Mouse (Mus musculus): ENCODE measurements around the gene Ccdc169. TPM values are rescaled to one million over a fixed set of nuclear protein-coding genes. Genes with fewer than 3 reads are reported as not detected.

Gene Ccdc169
- polyA plus RNA-seq, 1 experiment from 2014 or later = not detected

- no peak overlapping the region for H3K4me3 ChIP-seq (ENCODE audit: low read depth, low read length)
- H3K4me2 ChIP-seq (replicated peaks; ENCODE audit: low read depth, low read length) = no peak overlapping the region
- no peak overlapping the region for H3K27ac ChIP-seq (ENCODE audit: low read length)
- ATAC-seq = peak; percentile 32
- H3K9ac ChIP-seq (replicated peaks; ENCODE audit: low read depth) = no peak overlapping the region
- no peaks in the 10 kb centered on the region for H3K9me3 ChIP-seq (ENCODE audit: low read length)
- H3K4me1 ChIP-seq (ENCODE audit: insufficient read depth, low read depth, low read length) = peaks cover 9% of the 10 kb centered on the region; the same call in 1 of the 2 replicates
- 38% methylated on average over 7 of the region's 7 CpGs for WGBS
- peak; percentile 58 for DNase-seq (ENCODE audit: low spot score)
- H3K36me3 ChIP-seq (ENCODE audit: insufficient read depth, low read length) = no peaks in the 10 kb centered on the region
- TF ChIP-seq CTCF (IDR thresholded peaks at IDR 0.05) (no peak), EP300 (IDR thresholded peaks at IDR 0.05) (peak; percentile 51; the same call in 1 of the 2 replicates)
- H3K27me3 ChIP-seq (replicated peaks; ENCODE audit: insufficient read depth, low read length) = no peaks in the 10 kb centered on the region
These were observed 22.6 kb upstream of the Ccdc169 start for GRCm38 (mm10) chr3:55114313-55115065.

DNA sequence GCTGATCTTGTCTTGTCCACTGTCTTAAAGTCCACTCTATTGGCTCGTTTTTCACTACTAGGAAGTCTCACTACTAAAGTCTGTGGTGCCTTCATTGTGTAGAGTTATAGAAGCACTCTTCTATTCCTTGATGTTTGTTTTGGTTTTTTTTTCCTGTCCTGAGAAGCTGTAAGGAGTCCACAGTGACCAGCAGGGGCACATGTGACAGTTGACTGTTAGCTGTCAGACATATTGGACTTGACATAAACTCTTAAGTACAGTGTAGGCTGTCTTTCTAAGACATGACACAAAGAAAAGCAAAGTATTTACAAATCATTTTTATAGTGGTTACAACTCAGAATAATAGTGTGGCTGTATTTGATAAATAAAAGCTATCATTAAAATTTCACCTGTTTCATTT, 22.1 kb upstream of the Ccdc169 start:
- Histone ChIP-seq H3K4me1 (ENCODE audit: insufficient read depth, low read depth, low read length) (peaks cover 9% of the 10 kb centered on the region; the same call in 1 of the 2 replicates), H3K9ac (replicated peaks; ENCODE audit: low read depth) (no peak overlapping the region), H3K9me3 (ENCODE audit: low read length) (no peaks in the 10 kb centered on the region), H3K27me3 (replicated peaks; ENCODE audit: insufficient read depth, low read length) (no peaks in the 10 kb centered on the region), H3K36me3 (ENCODE audit: insufficient read depth, low read length) (no peaks in the 10 kb centered on the region), H3K4me3 (ENCODE audit: low read depth, low read length) (no peak overlapping the region), H3K27ac (ENCODE audit: low read length) (no peak overlapping the region), H3K4me2 (replicated peaks; ENCODE audit: low read depth, low read length) (no peak overlapping the region)
- DNase-seq (ENCODE audit: low spot score) = peak; percentile 8
- ATAC-seq = no peak
- peak; percentile 37 for TF ChIP-seq CTCF (IDR thresholded peaks at IDR 0.05)
- no peak for TF ChIP-seq EP300 (IDR thresholded peaks at IDR 0.05)
- WGBS = 27% methylated on average over 1 of the region's 1 CpGs

GRCm38 (mm10) chr3:55115989-55116388, 21.1 kb upstream of the Ccdc169 start:
- no peak overlapping the region for H3K4me3 ChIP-seq (ENCODE audit: low read depth, low read length)
- DNase-seq (ENCODE audit: low spot score) (no peak), ATAC-seq (no peak)
- 85% methylated on average over 8 of the region's 8 CpGs for WGBS
- no peak overlapping the region for H3K9ac ChIP-seq (replicated peaks; ENCODE audit: low read depth)
- TF ChIP-seq CTCF (IDR thresholded peaks at IDR 0.05) (no peak), EP300 (IDR thresholded peaks at IDR 0.05) (no peak)
- no peaks in the 10 kb centered on the region for H3K9me3 ChIP-seq (ENCODE audit: low read length)
- no peak overlapping the region for H3K27ac ChIP-seq (ENCODE audit: low read length)
- H3K4me2 ChIP-seq (replicated peaks; ENCODE audit: low read depth, low read length) = no peak overlapping the region
- no peaks in the 10 kb centered on the region for H3K27me3 ChIP-seq (replicated peaks; ENCODE audit: insufficient read depth, low read length)
- peaks cover 9% of the 10 kb centered on the region; the same call in 1 of the 2 replicates for H3K4me1 ChIP-seq (ENCODE audit: insufficient read depth, low read depth, low read length)
- no peaks in the 10 kb centered on the region for H3K36me3 ChIP-seq (ENCODE audit: insufficient read depth, low read length)

DNA sequence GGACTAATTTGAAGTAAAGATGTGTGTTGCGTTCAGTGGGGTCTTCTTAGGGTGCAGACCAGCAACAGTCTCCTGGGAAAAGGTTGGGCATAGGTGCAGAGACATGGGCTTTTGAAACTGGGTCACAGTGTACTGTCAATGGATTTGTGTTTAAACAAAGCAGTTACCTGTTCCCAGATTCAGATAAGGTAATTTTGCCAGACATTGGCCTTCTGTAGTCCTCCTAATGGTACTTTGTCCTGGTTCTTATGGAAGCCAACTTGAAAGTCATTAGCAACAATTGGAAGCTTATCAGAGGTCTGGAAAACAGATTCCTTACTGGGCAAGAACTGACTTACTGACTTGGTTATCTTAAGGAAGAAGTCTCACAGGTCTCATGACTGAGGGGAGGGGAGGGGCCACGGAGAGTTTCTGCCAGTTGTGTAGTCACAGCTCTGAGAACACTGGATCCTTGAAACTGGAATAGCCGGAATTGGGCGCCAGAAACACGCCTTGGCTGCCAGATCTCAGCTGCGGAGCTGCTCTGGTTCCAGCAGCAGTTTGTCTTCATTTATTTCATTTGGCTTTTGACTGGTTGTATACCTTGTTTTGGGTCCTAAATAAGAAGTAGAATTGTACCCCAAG, 17.8 kb upstream of the Ccdc169 start:
- Histone ChIP-seq H3K4me1 (ENCODE audit: insufficient read depth, low read depth, low read length) (no peaks in the 10 kb centered on the region), H3K27me3 (replicated peaks; ENCODE audit: insufficient read depth, low read length) (no peaks in the 10 kb centered on the region), H3K9me3 (ENCODE audit: low read length) (no peaks in the 10 kb centered on the region), H3K4me2 (replicated peaks; ENCODE audit: low read depth, low read length) (no peak overlapping the region), H3K4me3 (ENCODE audit: low read depth, low read length) (no peak overlapping the region), H3K36me3 (ENCODE audit: insufficient read depth, low read length) (0 out of 2 replicates have a peak, but pooled peaks cover 12% of the 10 kb centered on the region), H3K9ac (replicated peaks; ENCODE audit: low read depth) (no peak overlapping the region), H3K27ac (ENCODE audit: low read length) (no peak overlapping the region)
- peak; percentile 48 for ATAC-seq
- DNase-seq (ENCODE audit: low spot score) = peak; percentile 53
- TF ChIP-seq CTCF (IDR thresholded peaks at IDR 0.05) (no peak), EP300 (IDR thresholded peaks at IDR 0.05) (no peak)
- WGBS = 65% methylated on average over 6 of the region's 6 CpGs

DNA sequence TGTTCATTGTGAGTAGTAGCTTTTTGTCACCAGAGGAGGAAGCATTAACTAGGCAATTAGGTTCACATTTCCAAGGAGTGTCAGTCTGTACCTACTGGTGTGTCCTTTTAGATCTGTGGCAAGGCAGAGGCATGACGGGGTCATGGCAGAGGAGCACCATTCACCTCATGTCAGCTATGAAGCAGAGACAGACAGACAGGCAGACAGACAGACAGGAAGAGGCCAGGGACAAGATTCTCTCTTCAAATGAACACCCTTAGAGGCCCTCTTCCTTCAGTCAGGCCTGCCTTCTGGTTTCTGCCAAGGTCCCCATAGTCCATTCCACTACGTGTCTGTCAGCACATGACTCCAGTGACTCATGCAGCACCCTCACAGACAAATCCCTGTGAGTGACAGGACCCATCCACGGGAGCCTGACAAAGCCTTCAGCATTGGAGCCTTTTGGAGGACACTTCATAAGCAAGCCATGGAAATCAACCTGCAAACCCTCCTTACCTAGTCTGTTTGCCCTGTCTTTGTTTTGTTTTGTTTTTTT, 14.7 kb upstream of the Ccdc169 start:
- 77% methylated on average over 3 of the region's 3 CpGs for WGBS
- ATAC-seq = no peak
- peaks cover 18% of the 10 kb centered on the region; the same call in 1 of the 2 replicates for H3K36me3 ChIP-seq (ENCODE audit: insufficient read depth, low read length)

GRCm38 (mm10) chr3:55123064-55123463, 14.1 kb upstream of the Ccdc169 start:
- TF ChIP-seq CTCF (IDR thresholded peaks at IDR 0.05) (no peak), EP300 (IDR thresholded peaks at IDR 0.05) (no peak)
- Histone ChIP-seq H3K27ac (ENCODE audit: low read length) (no peak overlapping the region), H3K9ac (replicated peaks; ENCODE audit: low read depth) (no peak overlapping the region), H3K4me2 (replicated peaks; ENCODE audit: low read depth, low read length) (no peak overlapping the region), H3K27me3 (replicated peaks; ENCODE audit: insufficient read depth, low read length) (no peaks in the 10 kb centered on the region), H3K9me3 (ENCODE audit: low read length) (no peaks in the 10 kb centered on the region), H3K36me3 (ENCODE audit: insufficient read depth, low read length) (peaks cover 23% of the 10 kb centered on the region; the same call in 1 of the 2 replicates), H3K4me1 (ENCODE audit: insufficient read depth, low read depth, low read length) (no peaks in the 10 kb centered on the region), H3K4me3 (ENCODE audit: low read depth, low read length) (no peak overlapping the region)
- ATAC-seq (no peak), DNase-seq (ENCODE audit: low spot score) (no peak)
- 87% methylated on average over 4 of the region's 4 CpGs for WGBS

More for the DNA sequence above, 14.7 kb upstream of the Ccdc169 start:
- no peak overlapping the region for H3K9ac ChIP-seq (replicated peaks; ENCODE audit: low read depth)
- no peaks in the 10 kb centered on the region for H3K9me3 ChIP-seq (ENCODE audit: low read length)
- no peak overlapping the region for H3K4me3 ChIP-seq (ENCODE audit: low read depth, low read length)
- H3K27ac ChIP-seq (ENCODE audit: low read length) = no peak overlapping the region
- no peak for DNase-seq (ENCODE audit: low spot score)
- no peak overlapping the region for H3K4me2 ChIP-seq (replicated peaks; ENCODE audit: low read depth, low read length)
- no peaks in the 10 kb centered on the region for H3K27me3 ChIP-seq (replicated peaks; ENCODE audit: insufficient read depth, low read length)
- no peaks in the 10 kb centered on the region for H3K4me1 ChIP-seq (ENCODE audit: insufficient read depth, low read depth, low read length)
- TF ChIP-seq EP300 (IDR thresholded peaks at IDR 0.05) (no peak), CTCF (IDR thresholded peaks at IDR 0.05) (no peak)

All from lung, postnatal 0 days (tissue).